Mouse (Mus musculus): ENCODE measurements at regions not wholly inside any gene's neighbourhood (a gene's known extent, or its start where the extent isn't known, plus 50 kb on each side); places are given as distances from the start of the nearest gene placed in this dataset.

DNA sequence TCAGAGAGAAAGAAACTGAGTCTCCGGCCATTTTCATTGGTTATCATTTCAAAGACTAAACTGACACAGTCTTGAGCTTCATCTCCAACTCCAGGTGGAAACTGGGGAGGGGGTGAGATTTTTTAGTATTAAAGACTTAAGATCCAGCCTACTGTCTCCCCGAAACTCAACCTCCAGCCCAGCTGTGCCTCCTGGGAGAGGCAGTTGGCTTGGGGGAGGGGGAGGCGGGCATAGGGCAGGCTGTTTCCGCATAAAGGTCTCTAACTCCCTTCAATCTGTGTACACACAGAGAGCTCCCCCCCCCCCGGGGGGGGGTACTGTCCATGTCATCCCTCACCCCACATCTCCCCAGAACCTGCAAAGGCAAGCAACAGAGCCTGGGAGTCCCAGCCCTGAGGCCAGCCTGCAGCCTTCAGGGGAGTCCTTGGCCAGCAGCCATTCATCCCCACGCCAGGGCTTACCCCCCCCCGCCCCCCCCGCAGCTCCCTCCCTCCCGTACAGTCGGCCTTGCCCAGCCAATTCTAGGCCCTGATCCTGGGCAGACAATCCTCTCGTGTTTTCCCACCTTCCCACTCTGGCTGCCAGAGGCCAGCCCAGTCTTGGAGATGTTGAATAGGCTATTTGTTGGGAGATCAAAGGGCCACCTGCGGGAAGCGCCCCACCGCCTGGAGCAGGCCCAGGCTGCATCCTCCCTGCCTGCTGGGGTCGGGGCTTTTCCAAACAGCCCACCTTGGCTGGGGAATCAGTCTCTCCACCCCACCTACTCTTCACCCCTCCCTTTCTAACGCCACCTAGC lies 245.2 kb downstream of the Bcl11b start:
- Histone ChIP-seq H3K27me3 (ENCODE audit: control insufficient read depth, insufficient read depth, low read length) (no peaks in the 10 kb centered on the region), H3K79me2 (ENCODE audit: control insufficient read depth, insufficient read depth, low read length) (no peaks in the 10 kb centered on the region), H3K9ac (ENCODE audit: low read depth, low read length) (no peak overlapping the region), H3K27ac (replicated peaks; ENCODE audit: insufficient read depth, low read depth, low read length) (no peak overlapping the region), H3K4me1 (ENCODE audit: control insufficient read depth, insufficient read depth, low read length) (no peaks in the 10 kb centered on the region), H3K4me3 (ENCODE audit: insufficient read depth, low read depth, low read length) (no peak overlapping the region), H3K36me3 (ENCODE audit: control insufficient read depth, insufficient read depth, low read length) (no peaks in the 10 kb centered on the region)
- TF ChIP-seq CTCF (IDR thresholded peaks at IDR 0.05; ENCODE audit: low read depth, low read length) (no peak), POLR2A (IDR thresholded peaks at IDR 0.05; ENCODE audit: extremely low read depth, insufficient read depth, low read length) (no peak)
- WGBS: 23% methylated on average over 14 of the region's 16 CpGs
- DNase-seq (ENCODE audit: extremely low read depth, low read depth, low spot score): no peak

DNA sequence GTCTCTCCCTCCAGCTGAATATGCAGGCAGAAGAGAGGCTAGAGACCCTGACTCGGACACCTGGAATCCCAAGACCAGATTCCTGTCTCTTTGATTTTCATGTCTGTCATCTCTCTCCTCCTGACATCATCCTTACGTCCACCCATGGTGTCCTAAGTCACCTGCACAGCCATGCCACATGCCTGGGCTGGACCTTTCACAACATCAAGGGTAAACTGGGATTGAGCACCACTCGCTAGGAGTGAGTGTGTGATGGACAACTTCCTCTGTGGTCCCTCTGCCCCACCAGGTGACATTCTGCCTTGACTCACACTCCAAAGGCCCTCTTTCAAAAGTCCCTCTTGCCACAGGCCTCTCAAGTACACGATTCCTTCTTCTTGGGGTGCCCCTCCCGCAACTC lies 244.1 kb downstream of the Bcl11b start:
- Histone ChIP-seq H3K4me3 (ENCODE audit: insufficient read depth, low read depth, low read length) (no peak overlapping the region), H3K27ac (replicated peaks; ENCODE audit: insufficient read depth, low read depth, low read length) (no peak overlapping the region), H3K36me3 (ENCODE audit: control insufficient read depth, insufficient read depth, low read length) (no peaks in the 10 kb centered on the region), H3K27me3 (ENCODE audit: control insufficient read depth, insufficient read depth, low read length) (no peaks in the 10 kb centered on the region), H3K9ac (ENCODE audit: low read depth, low read length) (no peak overlapping the region), H3K4me1 (ENCODE audit: control insufficient read depth, insufficient read depth, low read length) (no peaks in the 10 kb centered on the region), H3K79me2 (ENCODE audit: control insufficient read depth, insufficient read depth, low read length) (no peaks in the 10 kb centered on the region)
- 78% methylated on average over 5 of the region's 5 CpGs for WGBS
- TF ChIP-seq CTCF (IDR thresholded peaks at IDR 0.05; ENCODE audit: low read depth, low read length) (no peak), POLR2A (IDR thresholded peaks at IDR 0.05; ENCODE audit: extremely low read depth, insufficient read depth, low read length) (no peak)
- no peak for DNase-seq (ENCODE audit: extremely low read depth, low read depth, low spot score)

DNA sequence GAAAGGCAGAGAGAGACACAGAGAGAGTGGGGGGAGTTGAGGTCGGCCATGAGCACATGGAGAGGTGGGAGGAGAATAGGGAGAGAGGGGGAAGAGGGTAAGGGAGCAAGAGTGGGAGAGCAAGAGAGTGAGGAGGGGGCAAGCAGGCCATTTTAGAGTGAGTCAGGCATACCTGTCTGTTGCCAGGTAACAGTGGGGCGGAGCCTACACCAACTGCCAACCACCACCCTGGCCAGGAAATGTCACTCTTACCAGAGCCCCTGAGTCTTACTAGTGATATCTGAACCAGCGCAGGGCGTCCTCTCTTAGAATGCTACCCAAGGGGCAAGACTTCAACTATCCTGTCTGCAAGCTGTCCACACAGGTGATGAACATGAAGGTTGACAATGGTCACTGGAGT lies 243.5 kb downstream of the Bcl11b start:
- H3K36me3 ChIP-seq (ENCODE audit: control insufficient read depth, insufficient read depth, low read length): no peaks in the 10 kb centered on the region
- no peak for DNase-seq (ENCODE audit: extremely low read depth, low read depth, low spot score)
- no peak overlapping the region for H3K4me3 ChIP-seq (ENCODE audit: insufficient read depth, low read depth, low read length)
- 75% methylated on average over 4 of the region's 4 CpGs for WGBS
- H3K27me3 ChIP-seq (ENCODE audit: control insufficient read depth, insufficient read depth, low read length): no peaks in the 10 kb centered on the region
- no peak overlapping the region for H3K9ac ChIP-seq (ENCODE audit: low read depth, low read length)
- no peaks in the 10 kb centered on the region for H3K79me2 ChIP-seq (ENCODE audit: control insufficient read depth, insufficient read depth, low read length)
- no peak overlapping the region for H3K27ac ChIP-seq (replicated peaks; ENCODE audit: insufficient read depth, low read depth, low read length)
- TF ChIP-seq CTCF (IDR thresholded peaks at IDR 0.05; ENCODE audit: low read depth, low read length) (no peak), POLR2A (IDR thresholded peaks at IDR 0.05; ENCODE audit: extremely low read depth, insufficient read depth, low read length) (no peak)
- no peaks in the 10 kb centered on the region for H3K4me1 ChIP-seq (ENCODE audit: control insufficient read depth, insufficient read depth, low read length)

DNA sequence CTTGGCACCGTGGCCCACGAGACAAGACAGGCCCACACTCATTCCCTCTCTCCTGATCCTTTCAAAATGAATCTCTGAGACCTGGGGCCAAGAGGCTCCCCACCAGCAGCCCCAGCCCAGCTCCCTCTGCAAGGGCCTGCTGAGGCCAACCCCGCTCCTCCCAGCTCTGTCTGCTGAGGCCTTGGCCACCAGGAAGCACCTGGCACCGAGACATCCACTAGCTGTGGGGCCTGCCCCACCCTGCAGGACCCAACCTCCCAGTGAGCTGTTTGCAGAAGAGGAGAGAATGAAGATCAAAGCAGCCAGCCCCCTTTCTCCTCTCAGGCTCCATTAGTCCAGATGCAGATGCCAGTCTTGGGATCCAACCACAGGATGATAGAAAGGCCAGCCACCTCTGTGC lies 241.3 kb downstream of the Bcl11b start:
- DNase-seq (ENCODE audit: extremely low read depth, low read depth, low spot score): no peak
- Histone ChIP-seq H3K4me3 (ENCODE audit: insufficient read depth, low read depth, low read length) (no peak overlapping the region), H3K4me1 (ENCODE audit: control insufficient read depth, insufficient read depth, low read length) (no peaks in the 10 kb centered on the region), H3K27me3 (ENCODE audit: control insufficient read depth, insufficient read depth, low read length) (no peaks in the 10 kb centered on the region), H3K36me3 (ENCODE audit: control insufficient read depth, insufficient read depth, low read length) (no peaks in the 10 kb centered on the region), H3K79me2 (ENCODE audit: control insufficient read depth, insufficient read depth, low read length) (no peaks in the 10 kb centered on the region), H3K9ac (ENCODE audit: low read depth, low read length) (no peak overlapping the region), H3K27ac (replicated peaks; ENCODE audit: insufficient read depth, low read depth, low read length) (no peak overlapping the region)
- 69% methylated on average over 4 of the region's 4 CpGs for WGBS
- TF ChIP-seq CTCF (IDR thresholded peaks at IDR 0.05; ENCODE audit: low read depth, low read length): no peak
- TF ChIP-seq POLR2A (IDR thresholded peaks at IDR 0.05; ENCODE audit: extremely low read depth, insufficient read depth, low read length): no peak

DNA sequence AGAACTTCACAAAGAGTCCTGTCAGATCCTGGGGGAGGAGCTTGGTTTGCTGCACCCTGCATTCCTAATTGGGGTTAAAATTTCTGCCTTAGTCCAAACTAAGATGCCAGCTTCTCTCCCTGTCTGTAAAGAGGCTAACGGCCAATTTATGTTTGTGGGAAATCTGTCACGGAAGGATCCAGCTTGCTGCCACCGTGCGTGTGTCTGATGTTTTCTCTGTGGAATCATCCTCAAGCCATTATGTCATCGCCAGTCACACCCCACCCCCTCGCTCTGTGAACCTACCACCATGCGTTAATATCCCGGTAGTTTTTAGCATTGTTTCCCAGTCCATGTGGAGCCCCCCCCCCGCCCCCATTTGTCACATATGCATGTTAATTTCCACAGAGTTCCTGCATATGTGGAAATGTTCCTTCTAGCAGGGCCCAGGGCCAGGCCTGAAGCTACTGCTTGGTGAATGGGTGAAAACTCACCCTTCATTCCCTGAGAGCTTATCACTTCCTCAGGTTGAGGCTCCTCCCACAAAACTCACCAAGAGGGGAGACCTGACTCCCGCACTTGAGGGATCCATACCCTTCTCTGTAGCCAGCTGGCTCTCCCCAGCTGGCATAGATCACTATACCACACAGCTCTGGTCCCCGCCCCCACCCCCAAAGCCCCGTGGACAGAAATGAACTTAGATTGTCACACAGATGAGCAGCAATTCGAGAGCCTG lies 233.4 kb downstream of the Bcl11b start:
- Histone ChIP-seq H3K9ac (ENCODE audit: low read depth, low read length) (no peak overlapping the region), H3K4me3 (ENCODE audit: insufficient read depth, low read depth, low read length) (no peak overlapping the region), H3K27me3 (ENCODE audit: control insufficient read depth, insufficient read depth, low read length) (no peaks in the 10 kb centered on the region), H3K4me1 (ENCODE audit: control insufficient read depth, insufficient read depth, low read length) (no peaks in the 10 kb centered on the region), H3K27ac (replicated peaks; ENCODE audit: insufficient read depth, low read depth, low read length) (no peak overlapping the region), H3K79me2 (ENCODE audit: control insufficient read depth, insufficient read depth, low read length) (no peaks in the 10 kb centered on the region), H3K36me3 (ENCODE audit: control insufficient read depth, insufficient read depth, low read length) (no peaks in the 10 kb centered on the region)
- TF ChIP-seq CTCF (IDR thresholded peaks at IDR 0.05; ENCODE audit: low read depth, low read length) (no peak), POLR2A (IDR thresholded peaks at IDR 0.05; ENCODE audit: extremely low read depth, insufficient read depth, low read length) (no peak)
- DNase-seq (ENCODE audit: extremely low read depth, low read depth, low spot score): no peak
- 68% methylated on average over 13 of the region's 13 CpGs for WGBS

DNA sequence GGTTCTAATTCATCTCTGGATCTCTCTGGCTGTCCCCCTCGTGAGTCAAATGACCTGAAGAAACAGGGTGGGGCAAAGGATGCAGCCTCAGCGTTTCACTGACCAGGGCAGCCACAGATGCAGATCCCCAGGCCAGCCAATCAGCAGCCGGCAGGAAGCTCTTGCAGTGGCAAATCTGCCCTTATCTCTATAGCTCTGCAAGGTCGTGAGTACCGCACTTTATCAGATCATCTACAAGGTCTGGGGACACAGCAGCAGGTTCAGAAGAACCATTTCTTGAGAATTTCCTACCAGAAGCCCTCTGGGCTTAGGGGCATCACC lies 232.9 kb downstream of the Bcl11b start:
- H3K4me1 ChIP-seq (ENCODE audit: control insufficient read depth, insufficient read depth, low read length): no peaks in the 10 kb centered on the region
- H3K36me3 ChIP-seq (ENCODE audit: control insufficient read depth, insufficient read depth, low read length): no peaks in the 10 kb centered on the region
- DNase-seq (ENCODE audit: extremely low read depth, low read depth, low spot score): no peak
- no peaks in the 10 kb centered on the region for H3K79me2 ChIP-seq (ENCODE audit: control insufficient read depth, insufficient read depth, low read length)
- H3K9ac ChIP-seq (ENCODE audit: low read depth, low read length): no peak overlapping the region
- no peaks in the 10 kb centered on the region for H3K27me3 ChIP-seq (ENCODE audit: control insufficient read depth, insufficient read depth, low read length)
- 11% methylated on average over 5 of the region's 5 CpGs for WGBS
- H3K27ac ChIP-seq (replicated peaks; ENCODE audit: insufficient read depth, low read depth, low read length): no peak overlapping the region
- H3K4me3 ChIP-seq (ENCODE audit: insufficient read depth, low read depth, low read length): no peak overlapping the region
- TF ChIP-seq POLR2A (IDR thresholded peaks at IDR 0.05; ENCODE audit: extremely low read depth, insufficient read depth, low read length) (no peak), CTCF (IDR thresholded peaks at IDR 0.05; ENCODE audit: low read depth, low read length) (no peak)
